Mouse (Mus musculus) forelimb bud, embryonic 11.5 days (tissue): ENCODE measurements around the gene Defa25.
"Not testable (repeated sequence)": the region's sequence is repeated elsewhere in the genome, so short reads cannot be mapped to it uniquely, and the experiment has no call there.

Experiments
- DNase-seq: peaks from one replicate; pipeline ENCODE4 v3.0.0-alpha.2; 2012; ENCODE audit warnings: low read depth, low spot score

Defa25 gene

DNA sequence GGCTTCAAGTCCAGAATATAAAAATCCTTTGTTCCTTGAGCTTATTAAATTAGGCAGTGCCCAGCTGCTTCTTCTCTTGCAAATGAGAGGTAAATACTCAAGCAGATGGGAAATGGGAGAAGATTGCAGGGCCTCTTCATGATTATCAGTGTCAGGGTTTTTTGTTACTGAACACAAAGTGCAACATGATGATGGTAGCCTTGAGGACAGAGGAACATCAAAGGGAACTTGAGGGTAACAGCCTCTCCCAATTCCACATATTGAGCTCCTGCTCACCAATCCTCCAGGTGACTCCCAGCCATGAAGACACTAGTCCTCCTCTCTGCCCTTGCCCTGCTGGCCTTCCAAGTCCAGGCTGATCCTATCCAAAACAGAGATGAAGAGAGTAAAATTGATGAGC is at the start of gene Defa25:
TSS of gene Defa25 (plus strand) at position 301 of the 400 bp plus-strand sequence.
- DNase-seq, result not testable (repeated sequence)

- DNase-seq, result not testable (repeated sequence)
Measured at GRCm38 (mm10) chr8:21054747-21055146, 29.5 kb upstream of the Defa25 start, which contains the start of gene Defa23. TSS of gene Defa23 (plus strand) at chr8:21055047.

GRCm38 (mm10) chr8:21064738-21065137 is 19.5 kb upstream of the Defa25 start, which contains the start of gene Defa35:
TSS of gene Defa35 (plus strand) at chr8:21065038.
- not testable (repeated sequence) for DNase-seq

DNA sequence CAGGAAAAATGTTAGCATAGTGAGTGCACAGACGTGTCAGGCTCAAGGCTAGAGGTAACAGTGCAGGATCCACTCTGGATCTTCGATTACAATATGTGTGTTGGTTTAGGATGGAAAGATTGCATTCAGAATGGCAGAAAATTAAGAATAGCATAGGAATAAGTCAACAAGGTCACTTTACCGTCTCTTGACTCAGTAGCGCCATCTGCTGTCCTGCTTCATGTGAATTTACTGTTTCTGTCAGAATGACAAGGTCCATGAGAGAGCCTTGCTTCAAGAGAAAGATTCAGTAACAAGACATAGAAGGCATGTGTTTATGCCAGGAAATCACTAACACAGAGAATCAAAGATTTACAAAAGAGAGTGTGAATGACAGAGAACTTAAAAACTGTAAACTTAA is 8.9 kb downstream of the Defa25 start:
- peak; percentile 56 for DNase-seq

DNA sequence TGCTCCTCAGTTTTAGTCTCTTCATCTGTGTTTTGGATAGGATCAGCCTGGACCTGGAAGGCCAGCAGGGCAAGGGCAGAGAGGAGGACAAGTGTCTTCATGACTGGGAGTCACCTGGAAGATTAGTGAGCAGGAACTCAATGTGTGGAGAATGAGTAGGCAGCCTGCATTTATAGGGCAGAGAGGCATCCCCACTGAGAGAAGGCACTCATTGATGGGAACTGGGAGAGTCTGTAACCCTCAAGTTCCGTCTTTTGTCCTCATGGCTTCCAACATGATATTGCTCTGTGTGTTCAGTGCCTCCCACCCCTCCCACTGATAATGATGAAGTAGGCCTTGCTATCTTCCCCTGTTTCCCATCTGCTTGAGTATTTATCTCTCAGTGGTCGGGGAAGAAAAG is 11.7 kb downstream of the Defa25 start, which contains the start of gene Gm14851:
TSS of gene Gm14851 (minus strand) at position 101 of the 400 bp plus-strand sequence.
- not testable (repeated sequence) for DNase-seq

GRCm38 (mm10) chr8:21134342-21134741 is 50.1 kb downstream of the Defa25 start, which contains the start of gene Defa30:
TSS of gene Defa30 (plus strand) at chr8:21134642.
- not testable (repeated sequence) for DNase-seq
